Mouse (Mus musculus): ENCODE results near the gene Gm10974. TPM values are rescaled to one million over a fixed set of nuclear protein-coding genes. Genes with fewer than 3 reads are reported as not detected.

Gm10974 gene
- polyA plus RNA-seq, 1 experiment: not detected

GRCm38 (mm10) chr7:66402876-66403275 lies 37.2 kb downstream of the Gm10974 start:
- no peak overlapping the region for H3K4me3 ChIP-seq (ENCODE audit: insufficient read depth, poor library complexity, severe bottlenecking)
- H3K79me3 ChIP-seq (ENCODE audit: low read depth): no peaks in the 10 kb centered on the region
- no peaks in the 10 kb centered on the region for H3K79me2 ChIP-seq (ENCODE audit: control insufficient read depth, insufficient read depth)
- no peak overlapping the region for H3ac ChIP-seq (ENCODE audit: control insufficient read depth, insufficient read length, low read depth)
- TF ChIP-seq CEBPB (IDR thresholded peaks at IDR 0.05; ENCODE audit: low read depth) (no peak), CTCF (IDR thresholded peaks at IDR 0.05; ENCODE audit: control insufficient read depth, insufficient read depth, insufficient read length) (no peak), USF1 (IDR thresholded peaks at IDR 0.05; ENCODE audit: low read depth) (no peak), FOSL1 (IDR thresholded peaks at IDR 0.05; ENCODE audit: insufficient read depth, low read length, poor library complexity, severe bottlenecking) (no peak), MAX (IDR thresholded peaks at IDR 0.05) (no peak), MYOG (IDR thresholded peaks at IDR 0.05; ENCODE audit: control insufficient read depth, extremely low read depth, insufficient read length) (no peak), MYOD1 (IDR thresholded peaks at IDR 0.05; ENCODE audit: control insufficient read depth, insufficient read length, low read depth) (no peak)
- H3K36me3 ChIP-seq (ENCODE audit: control insufficient read depth, insufficient read depth): no peaks in the 10 kb centered on the region
- no peaks in the 10 kb centered on the region for H3K27me3 ChIP-seq (ENCODE audit: control insufficient read depth, insufficient read depth, insufficient read length)

GRCm38 (mm10) chr7:66404141-66404540 lies 38.4 kb downstream of the Gm10974 start:
- no peaks in the 10 kb centered on the region for H3K36me3 ChIP-seq (ENCODE audit: control insufficient read depth, insufficient read depth)
- no peak overlapping the region for H3K4me3 ChIP-seq (ENCODE audit: insufficient read depth, poor library complexity, severe bottlenecking)
- H3K79me3 ChIP-seq (ENCODE audit: low read depth): no peaks in the 10 kb centered on the region
- H3K79me2 ChIP-seq (ENCODE audit: control insufficient read depth, insufficient read depth): no peaks in the 10 kb centered on the region
- H3ac ChIP-seq (ENCODE audit: control insufficient read depth, insufficient read length, low read depth): no peak overlapping the region
- TF ChIP-seq FOSL1 (IDR thresholded peaks at IDR 0.05; ENCODE audit: insufficient read depth, low read length, poor library complexity, severe bottlenecking): no peak
- TF ChIP-seq CTCF (IDR thresholded peaks at IDR 0.05; ENCODE audit: control insufficient read depth, insufficient read depth, insufficient read length): no peak
- TF ChIP-seq USF1 (IDR thresholded peaks at IDR 0.05; ENCODE audit: low read depth): no peak
- TF ChIP-seq MYOG (IDR thresholded peaks at IDR 0.05; ENCODE audit: control insufficient read depth, extremely low read depth, insufficient read length): no peak
- no peak for TF ChIP-seq MAX (IDR thresholded peaks at IDR 0.05)
- no peak for TF ChIP-seq CEBPB (IDR thresholded peaks at IDR 0.05; ENCODE audit: low read depth)
- TF ChIP-seq MYOD1 (IDR thresholded peaks at IDR 0.05; ENCODE audit: control insufficient read depth, insufficient read length, low read depth): no peak
- H3K27me3 ChIP-seq (ENCODE audit: control insufficient read depth, insufficient read depth, insufficient read length): no peaks in the 10 kb centered on the region

DNA sequence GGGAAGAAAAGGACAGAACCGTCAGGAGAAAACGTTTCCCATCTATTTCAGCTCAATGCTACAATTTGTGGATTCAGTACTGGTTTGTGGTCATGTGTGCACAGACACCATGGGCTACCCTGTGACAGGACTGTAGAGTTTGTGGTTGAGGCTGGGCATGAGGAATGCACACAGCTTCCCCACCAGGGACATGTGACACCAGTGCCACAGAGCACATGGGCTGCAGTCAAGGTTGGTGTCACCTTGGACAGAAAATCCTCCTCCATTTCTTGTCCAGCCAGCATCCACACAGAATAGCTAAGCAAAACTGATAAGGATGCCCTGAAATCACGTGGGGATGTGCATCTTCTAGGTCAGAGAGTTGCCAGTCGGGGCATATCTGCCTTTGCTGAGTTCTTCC lies 39.1 kb downstream of the Gm10974 start:
- H3K4me3 ChIP-seq (ENCODE audit: insufficient read depth, poor library complexity, severe bottlenecking): no peak overlapping the region
- H3K36me3 ChIP-seq (ENCODE audit: control insufficient read depth, insufficient read depth): no peaks in the 10 kb centered on the region
- no peak overlapping the region for H3ac ChIP-seq (ENCODE audit: control insufficient read depth, insufficient read length, low read depth)
- no peaks in the 10 kb centered on the region for H3K79me3 ChIP-seq (ENCODE audit: low read depth)
- no peaks in the 10 kb centered on the region for H3K79me2 ChIP-seq (ENCODE audit: control insufficient read depth, insufficient read depth)
- TF ChIP-seq FOSL1 (IDR thresholded peaks at IDR 0.05; ENCODE audit: insufficient read depth, low read length, poor library complexity, severe bottlenecking) (no peak), MYOG (IDR thresholded peaks at IDR 0.05; ENCODE audit: control insufficient read depth, extremely low read depth, insufficient read length) (no peak)
- H3K27me3 ChIP-seq (ENCODE audit: control insufficient read depth, insufficient read depth, insufficient read length): no peaks in the 10 kb centered on the region

DNA sequence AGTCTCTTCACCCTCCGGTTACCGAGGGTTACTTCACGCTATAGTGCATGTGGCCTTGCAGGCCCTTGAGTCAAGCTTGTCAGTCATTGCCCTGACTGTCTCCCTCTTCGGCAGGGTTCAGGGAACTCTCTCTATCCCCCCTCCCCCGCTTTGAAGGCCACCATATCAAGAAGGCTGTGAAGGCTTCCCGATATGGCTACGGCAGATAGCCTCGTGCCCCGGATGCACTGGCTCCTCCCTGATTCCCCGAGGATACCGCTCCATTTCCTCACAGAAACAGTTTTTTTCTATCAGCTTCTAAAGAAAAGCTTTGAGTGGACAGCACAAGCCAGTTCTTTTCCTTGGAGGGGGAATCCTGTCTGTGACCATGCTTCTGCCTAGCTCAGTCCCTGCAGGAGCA lies 39.8 kb downstream of the Gm10974 start:
- no peak for TF ChIP-seq MAX (IDR thresholded peaks at IDR 0.05)
- Histone ChIP-seq H3K27me3 (ENCODE audit: control insufficient read depth, insufficient read depth, insufficient read length) (no peaks in the 10 kb centered on the region), H3K4me3 (ENCODE audit: insufficient read depth, poor library complexity, severe bottlenecking) (no peak overlapping the region), H3ac (ENCODE audit: control insufficient read depth, insufficient read length, low read depth) (no peak overlapping the region), H3K79me2 (ENCODE audit: control insufficient read depth, insufficient read depth) (no peaks in the 10 kb centered on the region), H3K36me3 (ENCODE audit: control insufficient read depth, insufficient read depth) (no peaks in the 10 kb centered on the region), H3K79me3 (ENCODE audit: low read depth) (no peaks in the 10 kb centered on the region)

DNA sequence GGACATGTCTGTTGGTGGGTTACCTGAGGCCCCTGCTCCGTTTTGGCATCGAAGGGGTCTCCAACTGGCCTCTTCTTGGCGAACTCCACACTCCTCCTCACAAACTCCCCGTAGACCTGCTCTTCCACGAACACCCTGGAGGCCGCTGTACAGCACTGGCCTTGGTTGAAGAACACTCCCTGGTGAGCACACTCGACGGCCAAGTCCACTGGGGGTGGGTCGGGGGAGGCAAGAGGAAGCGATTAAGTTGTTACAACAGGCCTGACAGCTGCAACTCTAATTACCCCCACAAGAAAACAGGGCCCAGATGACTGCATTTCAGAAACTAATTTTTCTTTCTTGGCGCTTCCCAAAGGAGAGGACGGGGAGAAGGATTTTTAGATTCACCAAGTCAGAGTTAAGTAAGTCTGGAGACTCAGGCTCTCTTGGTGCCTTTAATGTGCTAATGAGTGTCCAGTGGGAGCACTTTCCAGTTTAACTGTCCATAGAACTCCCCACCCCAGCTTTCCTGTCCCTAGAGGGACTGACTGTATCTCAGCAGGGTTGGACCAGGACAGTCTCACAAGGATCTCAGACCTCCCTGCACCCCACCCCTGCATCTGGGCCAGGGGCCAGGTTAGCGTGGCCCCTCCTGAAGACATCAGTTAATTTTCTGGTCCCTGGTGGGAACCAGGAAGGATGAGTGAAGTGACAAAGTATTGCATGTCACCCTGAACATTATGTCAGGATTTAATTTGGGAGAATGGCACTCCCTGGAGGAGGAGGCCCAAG lies 40.4 kb downstream of the Gm10974 start:
- Histone ChIP-seq H3K79me3 (ENCODE audit: low read depth) (no peaks in the 10 kb centered on the region), H3K36me3 (ENCODE audit: control insufficient read depth, insufficient read depth) (no peaks in the 10 kb centered on the region), H3K79me2 (ENCODE audit: control insufficient read depth, insufficient read depth) (no peaks in the 10 kb centered on the region), H3ac (ENCODE audit: control insufficient read depth, insufficient read length, low read depth) (no peak overlapping the region), H3K4me3 (ENCODE audit: insufficient read depth, poor library complexity, severe bottlenecking) (no peak overlapping the region), H3K27me3 (ENCODE audit: control insufficient read depth, insufficient read depth, insufficient read length) (no peaks in the 10 kb centered on the region)
- TF ChIP-seq CTCF (IDR thresholded peaks at IDR 0.05; ENCODE audit: control insufficient read depth, insufficient read depth, insufficient read length): no peak
- no peak for TF ChIP-seq MYOG (IDR thresholded peaks at IDR 0.05; ENCODE audit: control insufficient read depth, extremely low read depth, insufficient read length)
- TF ChIP-seq MYOD1 (IDR thresholded peaks at IDR 0.05; ENCODE audit: control insufficient read depth, insufficient read length, low read depth): no peak
- no peak for TF ChIP-seq MAX (IDR thresholded peaks at IDR 0.05)
- no peak for TF ChIP-seq USF1 (IDR thresholded peaks at IDR 0.05; ENCODE audit: low read depth)
- no peak for TF ChIP-seq FOSL1 (IDR thresholded peaks at IDR 0.05; ENCODE audit: insufficient read depth, low read length, poor library complexity, severe bottlenecking)
- no peak for TF ChIP-seq CEBPB (IDR thresholded peaks at IDR 0.05; ENCODE audit: low read depth)

GRCm38 (mm10) chr7:66406971-66407370 lies 41.3 kb downstream of the Gm10974 start:
- H3K4me3 ChIP-seq (ENCODE audit: insufficient read depth, poor library complexity, severe bottlenecking): no peak overlapping the region
- no peak overlapping the region for H3ac ChIP-seq (ENCODE audit: control insufficient read depth, insufficient read length, low read depth)
- no peaks in the 10 kb centered on the region for H3K36me3 ChIP-seq (ENCODE audit: control insufficient read depth, insufficient read depth)
- H3K79me3 ChIP-seq (ENCODE audit: low read depth): no peaks in the 10 kb centered on the region
- no peak for TF ChIP-seq CEBPB (IDR thresholded peaks at IDR 0.05; ENCODE audit: low read depth)
- TF ChIP-seq USF1 (IDR thresholded peaks at IDR 0.05; ENCODE audit: low read depth): no peak
- no peak for TF ChIP-seq MAX (IDR thresholded peaks at IDR 0.05)
- no peak for TF ChIP-seq CTCF (IDR thresholded peaks at IDR 0.05; ENCODE audit: control insufficient read depth, insufficient read depth, insufficient read length)
- TF ChIP-seq FOSL1 (IDR thresholded peaks at IDR 0.05; ENCODE audit: insufficient read depth, low read length, poor library complexity, severe bottlenecking): no peak
- no peak for TF ChIP-seq MYOG (IDR thresholded peaks at IDR 0.05; ENCODE audit: control insufficient read depth, extremely low read depth, insufficient read length)
- no peak for TF ChIP-seq MYOD1 (IDR thresholded peaks at IDR 0.05; ENCODE audit: control insufficient read depth, insufficient read length, low read depth)
- no peaks in the 10 kb centered on the region for H3K27me3 ChIP-seq (ENCODE audit: control insufficient read depth, insufficient read depth, insufficient read length)
- H3K79me2 ChIP-seq (ENCODE audit: control insufficient read depth, insufficient read depth): no peaks in the 10 kb centered on the region
